Mouse (Mus musculus) testis, adult 2 months (tissue): Measurements from ENCODE around the gene Clec1b.

ENCODE experiments used
- CTCF ChIP-seq: fragments of 200-500 bp; IDR thresholded peaks from 2 replicates; pipeline ENCODE4 v1.5.1; 2012; ENCODE audit warnings: low read depth, mild to moderate bottlenecking, inconsistent platforms, low read length, moderate library complexity; ENCODE audit not compliant: control insufficient read depth, insufficient read depth, insufficient replicate concordance
- POLR2A ChIP-seq: fragments of 200-500 bp; IDR thresholded peaks from 2 replicates; pipeline ENCODE4 v1.6.1; 2012; ENCODE audit warnings: low read depth, mild to moderate bottlenecking, inconsistent platforms, low read length, moderate library complexity; ENCODE audit not compliant: control insufficient read depth

- TF ChIP-seq POLR2A (no peak), CTCF (no peak)
Measured at GRCm38 (mm10) chr6:129363942-129364341, 33.2 kb upstream of the Clec1b start.
